Mouse (Mus musculus): ENCODE measurements around the gene Lrp10. TPM values are rescaled to one million over a fixed set of nuclear protein-coding genes. Genes with fewer than 3 reads are reported as not detected.

Gene Lrp10
- total RNA-seq, 2 experiments from 2014 or later = 63.2 to 65.6 TPM

DNA sequence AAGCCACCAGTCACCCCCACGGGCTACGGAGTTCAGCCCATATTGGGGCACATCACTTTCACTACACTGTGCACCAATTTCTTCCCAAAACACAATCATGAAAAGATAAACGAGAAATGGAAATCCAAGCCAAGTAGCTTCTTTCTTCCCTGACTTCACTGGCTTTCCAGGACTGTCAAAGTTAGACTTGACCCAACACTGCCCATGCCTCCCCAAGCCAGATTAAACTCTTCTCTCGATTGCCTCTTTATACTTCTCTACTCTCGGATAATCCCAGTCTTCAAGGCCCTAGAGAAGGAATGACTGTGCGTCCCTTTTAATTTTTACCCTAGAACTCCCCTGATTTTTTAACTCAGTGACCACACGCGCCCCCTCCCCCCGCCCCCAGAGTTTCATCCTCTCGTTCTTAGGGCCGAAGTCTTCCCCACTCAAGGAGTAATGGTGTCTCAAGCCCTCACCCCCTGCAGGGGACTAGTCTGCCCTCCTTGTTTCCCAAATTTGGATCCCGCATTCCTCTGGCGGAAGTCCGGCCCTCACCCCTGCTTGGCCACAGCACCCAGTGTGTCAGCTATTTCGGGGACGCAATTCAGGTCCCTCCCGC lies 52.9 kb downstream of the Lrp10 start:
- DNase-seq = no peak

More for the DNA sequence above, 52.9 kb downstream of the Lrp10 start:
- intact Hi-C loops (cut with DNase I) = loop anchor here (10.0 kb wide), 1 partner anchor 262 kb away; the partner anchor contains the start of genes Abhd4 and Dad1

Other genes starting within 250 kb of the Lrp10 start
- gene Dad1, start 210.0 kb upstream of the Lrp10 start, total RNA-seq (2021) = 100 to 1,000 TPM; 104 TPM
- gene Abhd4, start 209.9 kb upstream of the Lrp10 start, total RNA-seq (2021) = 10 to 100 TPM; 46.7 to 50.7 TPM
- gene Olfr49, start 179.2 kb upstream of the Lrp10 start, total RNA-seq (2021) = not detected
- gene Oxa1l, start 103.3 kb upstream of the Lrp10 start, total RNA-seq (2021) = 100 to 1,000 TPM; 116 to 125 TPM
- 1 to 10 TPM; 6.2 to 6.5 TPM for gene Slc7a7, start 46.4 kb upstream of the Lrp10 start, total RNA-seq (2021)
- gene Mrpl52, start 37.2 kb upstream of the Lrp10 start, total RNA-seq (2021) = 100 to 1,000 TPM; 102 to 116 TPM
- 10 to 100 TPM; 53.6 to 60.0 TPM for gene Mmp14, start 32.5 kb upstream of the Lrp10 start, total RNA-seq (2021)
- not detected for gene Rem2, start 12.0 kb downstream of the Lrp10 start, total RNA-seq (2021)
- gene Prmt5, start 53.4 kb downstream of the Lrp10 start, total RNA-seq (2021) = 10 to 100 TPM; 26.9 to 29.2 TPM
- gene Haus4, start 90.5 kb downstream of the Lrp10 start, total RNA-seq (2021) = 1 to 10 TPM; 5.2 to 6.1 TPM
- 10 to 100 TPM; 10.2 to 10.7 TPM for gene Ajuba, start 113.4 kb downstream of the Lrp10 start, total RNA-seq (2021)
- 1 to 10 TPM; 5.0 to 6.0 TPM for gene 4931414P19Rik, start 141.9 kb downstream of the Lrp10 start, total RNA-seq (2021)
- 100 to 1,000 TPM; 186 to 196 TPM for gene Psmb5, start 153.9 kb downstream of the Lrp10 start, total RNA-seq (2021)
- gene Psmb11, start 157.3 kb downstream of the Lrp10 start, total RNA-seq (2021) = 1 to 10 TPM in 1 of 2 experiments, not detected in 1; 1.1 TPM
- not detected for gene Gm17606, start 176.8 kb downstream of the Lrp10 start, total RNA-seq (2021)
- 1 to 10 TPM; 1.1 to 1.6 TPM for gene Cdh24, start 177.2 kb downstream of the Lrp10 start, total RNA-seq (2021)
- gene 1700123O20Rik, start 222.1 kb downstream of the Lrp10 start, total RNA-seq (2021) = 10 to 100 TPM; 17.2 to 18.6 TPM
- gene Acin1, start 222.8 kb downstream of the Lrp10 start, total RNA-seq (2021) = 100 to 1,000 TPM; 105 to 106 TPM
- gene Gm29776, start 234.7 kb downstream of the Lrp10 start, total RNA-seq (2021) = not detected
- gene Cebpe, start 248.0 kb downstream of the Lrp10 start, total RNA-seq (2021) = not detected